ENCODE assay signal across 25 mouse cellular contexts in genomic region chrX:104452433-104452832, GRCm38 (mm10).
"Had no signal": no experiment of that assay in that cellular context is flagged by ENCODE, and none has a peak within 500 bp of the region (broad histone marks: within the 10 kb centered on the region; RNA-seq: fewer than 3 reads in every experiment).

No protein-coding gene starts in this region.

- H3K27me3 ChIP-seq: heart, embryonic 15.5 days; intestine, embryonic 15.5 days; limb, embryonic 15.5 days had no signal

- H3K4me3 ChIP-seq: gastrocnemius, adult 2 months; heart, adult 2 months; heart, embryonic 13.5 days; heart, embryonic 15.5 days; intestine, embryonic 15.5 days; layer of hippocampus, adult 2 months; limb, embryonic 13.5 days; limb, embryonic 15.5 days; liver, embryonic 12.5 days had no signal

- H3K4me1 ChIP-seq: heart, embryonic 13.5 days; heart, embryonic 15.5 days; intestine, embryonic 15.5 days; limb, embryonic 13.5 days; limb, embryonic 15.5 days; liver, embryonic 12.5 days had no signal

- H3K9ac ChIP-seq: heart, embryonic 13.5 days; heart, embryonic 15.5 days; hindbrain, embryonic 14.5 days; intestine, embryonic 15.5 days; limb, embryonic 13.5 days; limb, embryonic 15.5 days; liver, embryonic 12.5 days had no signal

- H3K36me3 ChIP-seq: heart, embryonic 13.5 days; heart, embryonic 15.5 days; intestine, embryonic 15.5 days; limb, embryonic 13.5 days; limb, embryonic 15.5 days; liver, embryonic 12.5 days had no signal

- H3K9me3 ChIP-seq: heart, embryonic 13.5 days; heart, embryonic 15.5 days; intestine, embryonic 15.5 days; limb, embryonic 13.5 days; limb, embryonic 15.5 days; liver, embryonic 12.5 days had no signal

- H3K4me2 ChIP-seq: heart, embryonic 11.5 days; heart, embryonic 13.5 days; heart, embryonic 15.5 days; hindbrain, embryonic 14.5 days; intestine, embryonic 15.5 days; limb, embryonic 13.5 days; limb, embryonic 15.5 days; liver, embryonic 12.5 days had no signal

- ATAC-seq: hindbrain, embryonic 16.5 days; inflammation-experienced regulatory T-cells, adult 6 months; intestine, embryonic 15.5 days; intestine, postnatal 0 days; liver, embryonic 12.5 days had no signal

- DNase-seq: gastrocnemius, adult 2 months; gastrocnemius, postnatal 10 days; gastrocnemius, postnatal 25 days; heart, adult 11 months; heart, adult 2 months; heart, postnatal 14 days; heart, postnatal 36 days; kidney, adult 18-20 months; kidney, adult 8-10 months; kidney, postnatal 10 days; kidney, postnatal 25 days; kidney, postnatal 4 days; left cerebral cortex, postnatal 4 days had no signal

- H3K27ac ChIP-seq: gastrocnemius, adult 2 months; heart, adult 2 months; heart, embryonic 13.5 days; heart, embryonic 15.5 days; hindbrain, embryonic 14.5 days; intestine, embryonic 15.5 days; layer of hippocampus, adult 2 months; limb, embryonic 13.5 days; limb, embryonic 15.5 days; liver, embryonic 12.5 days had no signal
